Mouse (Mus musculus) midbrain, embryonic 11.5 days (tissue): ENCODE measurements around the gene Ank. TPM values are rescaled to one million over a fixed set of nuclear protein-coding genes. Genes with fewer than 3 reads are reported as not detected.

Experiments used
- ATAC-seq: fragments of 200-750 bp; cut with Nextera tagmentation; 2 replicates; pipeline ENCODE4 v1.8.0; 2017; ENCODE audit warnings: moderate TSS enrichment, moderate library complexity; ENCODE audit not compliant: low FRiP score
- DNase-seq: peaks from one replicate; pipeline ENCODE4 v3.0.0; 2015; ENCODE audit warnings: low spot score; ENCODE audit errors: missing footprints
- H3K27ac ChIP-seq: fragments of 300-500 bp; sonication (generic); 2 replicates; pipeline ENCODE4 v1.5.1; 2014; ENCODE audit warnings: low read depth, low read length
- H3K27me3 ChIP-seq: fragments of 300-500 bp; sonication (generic); 2 replicates; pipeline ENCODE4 v1.6.1; 2014; ENCODE audit warnings: mild to moderate bottlenecking, low read length, moderate library complexity, mixed read lengths; ENCODE audit not compliant: control insufficient read depth, insufficient read depth
- H3K36me3 ChIP-seq: fragments of 300-500 bp; sonication (generic); 2 replicates; pipeline ENCODE4 v1.6.1; 2014; ENCODE audit warnings: mild to moderate bottlenecking, low read length, moderate library complexity, mixed read lengths; ENCODE audit not compliant: control insufficient read depth, insufficient read depth
- H3K4me1 ChIP-seq: fragments of 300-500 bp; sonication (generic); 2 replicates; pipeline ENCODE4 v1.6.1; 2014; ENCODE audit warnings: low read length; ENCODE audit not compliant: control insufficient read depth, insufficient read depth
- H3K4me2 ChIP-seq: fragments of 300-500 bp; sonication (generic); 2 replicates; pipeline ENCODE4 v1.6.1; 2014; ENCODE audit warnings: mild to moderate bottlenecking, moderate library complexity
- H3K4me3 ChIP-seq: fragments of 300-500 bp; sonication (generic); 2 replicates; pipeline ENCODE4 v1.5.1; 2014; ENCODE audit warnings: low read depth, low read length
- H3K9ac ChIP-seq: fragments of 300-500 bp; sonication (generic); 2 replicates; pipeline ENCODE4 v1.6.1; 2014; ENCODE audit warnings: low read length
- H3K9me3 ChIP-seq: fragments of 300-500 bp; sonication (generic); 2 replicates; pipeline ENCODE4 v1.6.1; 2016; ENCODE audit warnings: low read length; ENCODE audit not compliant: control insufficient read depth
- WGBS: fragments of 180-500 bp; shearing (Covaris S2); extraction: QIAGEN DNeasy Blood & Tissue Kit; methylation state at CpG from one replicate; pipeline ENCODE4 v1.1.7; 2014; 5-methylcytosine and 5-hydroxymethylcytosine counted together
- polyA plus RNA-seq: library from polyadenylated mRNA; unstranded; fragments of >200 nt; fragmentation: Nextera tagmentation; extraction: Ambion mirVana; gene quantifications from 2 replicates; pipeline ENCODE4 v1.2.1, GENCODE M21; 2014

The Ank gene
- polyA plus RNA-seq, 1 experiment from 2014 or later = 8.6 TPM

DNA sequence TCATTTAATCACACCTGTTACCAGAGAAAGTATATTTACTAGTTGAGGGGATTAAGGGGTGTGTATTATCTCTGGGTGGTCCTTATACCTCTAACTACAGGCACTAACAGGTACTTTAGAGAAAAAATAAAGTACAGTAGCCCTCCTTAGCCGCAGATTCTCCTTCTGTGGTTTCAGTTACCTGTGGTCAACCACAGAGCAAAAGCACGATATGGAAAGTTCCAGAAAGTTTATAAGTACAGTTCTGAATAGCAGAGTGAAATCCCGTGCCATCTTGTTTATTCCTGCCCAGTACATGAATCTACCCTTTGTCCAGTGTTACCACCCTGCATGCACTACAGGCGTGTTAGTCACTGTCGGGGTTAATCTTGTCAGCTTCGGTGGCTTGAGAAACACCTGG is 112.4 kb downstream of the Ank start:
- Histone ChIP-seq H3K4me3 (no peak overlapping the region), H3K27ac (no peak overlapping the region), H3K4me2 (no peak overlapping the region), H3K27me3 (no peaks in the 10 kb centered on the region), H3K4me1 (peaks cover 10% of the 10 kb centered on the region), H3K36me3 (0 out of 2 replicates have a peak, but pooled peaks cover 2% of the 10 kb centered on the region), H3K9me3 (no peaks in the 10 kb centered on the region), H3K9ac (no peak overlapping the region)
- WGBS = 94% methylated on average over 6 of the region's 6 CpGs
- ATAC-seq (no peak), DNase-seq (no peak)

DNA sequence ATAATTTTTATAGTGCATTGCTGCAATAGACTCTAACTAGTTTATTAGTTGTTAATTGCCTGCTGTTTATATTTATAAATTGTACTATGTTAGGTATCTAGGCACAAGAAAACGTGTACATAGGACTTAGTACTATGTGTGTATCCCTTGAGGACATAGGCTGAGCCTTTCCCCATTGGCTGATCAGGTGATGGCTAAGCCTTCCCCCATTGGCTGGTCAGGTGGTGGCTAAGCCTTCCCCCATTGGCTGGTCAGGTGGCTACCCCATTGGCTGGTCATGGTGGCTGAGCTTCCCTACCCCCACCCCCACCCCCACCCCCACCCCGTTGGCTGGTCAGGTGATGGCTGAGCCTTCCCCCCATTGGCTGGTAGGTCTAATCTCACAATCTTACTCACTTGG is 113.4 kb downstream of the Ank start:
- ATAC-seq = no peak
- H3K9me3 ChIP-seq = no peaks in the 10 kb centered on the region
- DNase-seq = no peak
- no peak overlapping the region for H3K4me2 ChIP-seq
- no peak overlapping the region for H3K4me3 ChIP-seq
- 90% methylated on average over 2 of the region's 2 CpGs for WGBS
- H3K27ac ChIP-seq = no peak overlapping the region
- 0 out of 2 replicates have a peak, but pooled peaks cover 2% of the 10 kb centered on the region for H3K36me3 ChIP-seq
- no peaks in the 10 kb centered on the region for H3K27me3 ChIP-seq
- no peak overlapping the region for H3K9ac ChIP-seq
- peaks cover 10% of the 10 kb centered on the region for H3K4me1 ChIP-seq

DNA sequence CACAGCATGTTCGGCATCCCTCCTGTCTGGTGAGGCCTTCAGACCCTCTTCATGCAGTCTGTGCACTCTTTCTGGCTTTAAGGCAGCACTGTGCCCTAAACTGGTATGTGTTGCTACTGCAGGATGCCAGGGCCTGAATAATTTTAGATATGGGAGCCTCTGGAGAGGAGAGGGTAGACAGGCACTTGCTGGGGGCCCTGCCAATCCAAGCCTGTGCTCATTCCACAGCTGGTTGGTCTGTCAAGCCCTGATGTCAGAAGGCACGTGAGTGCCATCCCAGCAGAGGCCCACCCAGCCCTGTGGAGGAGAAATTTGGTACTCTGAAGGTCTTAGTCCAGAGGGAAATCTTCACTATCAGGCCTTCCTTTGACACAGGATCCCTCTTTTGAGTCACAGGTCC is 114.3 kb downstream of the Ank start:
- no peaks in the 10 kb centered on the region for H3K9me3 ChIP-seq
- no peak for DNase-seq
- peaks cover 10% of the 10 kb centered on the region for H3K4me1 ChIP-seq
- 69% methylated on average over 2 of the region's 2 CpGs for WGBS
- H3K9ac ChIP-seq = no peak overlapping the region
- 0 out of 2 replicates have a peak, but pooled peaks cover 2% of the 10 kb centered on the region for H3K36me3 ChIP-seq
- no peak overlapping the region for H3K4me2 ChIP-seq
- no peak for ATAC-seq
- no peak overlapping the region for H3K27ac ChIP-seq
- H3K27me3 ChIP-seq = no peaks in the 10 kb centered on the region
- no peak overlapping the region for H3K4me3 ChIP-seq

DNA sequence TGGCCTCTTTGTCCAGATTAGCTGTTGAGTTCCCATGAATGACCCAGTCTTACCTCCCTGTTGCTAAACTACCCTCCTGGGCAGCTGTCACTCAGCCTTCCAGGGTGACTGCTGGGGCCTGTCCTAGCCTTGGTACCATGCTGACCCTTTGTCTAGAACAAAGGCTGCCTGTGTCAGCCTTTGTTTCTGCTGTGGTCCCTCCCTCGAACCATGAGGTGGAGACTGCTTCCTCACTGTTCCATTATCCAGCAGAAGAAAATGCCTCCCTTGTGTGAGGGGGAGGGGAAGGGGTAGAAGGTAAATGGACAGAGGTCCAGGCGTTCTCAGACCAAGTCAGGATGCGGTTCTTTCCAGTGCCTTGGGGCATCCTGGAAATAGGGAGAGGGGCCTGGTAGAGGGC is 115.2 kb downstream of the Ank start:
- Histone ChIP-seq H3K9me3 (no peaks in the 10 kb centered on the region), H3K27me3 (no peaks in the 10 kb centered on the region), H3K36me3 (0 out of 2 replicates have a peak, but pooled peaks cover 2% of the 10 kb centered on the region), H3K4me2 (no peak overlapping the region), H3K9ac (no peak overlapping the region), H3K4me1 (peaks cover 10% of the 10 kb centered on the region), H3K27ac (no peak overlapping the region), H3K4me3 (no peak overlapping the region)
- WGBS = 26% methylated on average over 3 of the region's 3 CpGs
- DNase-seq = peak; percentile 89
- peak; percentile 87 for ATAC-seq

DNA sequence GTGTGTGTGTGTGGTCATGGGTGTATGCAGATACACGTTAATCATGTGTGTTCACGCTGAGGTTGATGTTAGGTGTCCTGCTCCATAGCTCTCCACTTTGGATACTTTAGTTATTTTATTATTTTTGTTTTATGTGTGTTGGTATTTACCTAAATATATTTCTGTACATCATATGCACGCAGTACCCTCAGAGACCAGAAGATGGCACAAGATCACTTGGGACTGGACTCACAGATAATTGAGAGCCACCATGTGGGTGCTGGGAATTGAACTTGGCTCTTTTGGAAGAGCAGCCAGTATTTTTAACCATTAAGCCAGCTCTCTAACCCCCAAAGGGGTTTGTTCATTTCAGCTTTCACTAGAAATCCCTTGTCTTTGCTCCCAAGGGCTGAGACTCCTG is 116.0 kb downstream of the Ank start:
- H3K4me3 ChIP-seq = no peak overlapping the region
- DNase-seq (peak; percentile 84), ATAC-seq (no peak)
- no peak overlapping the region for H3K27ac ChIP-seq
- no peak overlapping the region for H3K4me2 ChIP-seq
- H3K27me3 ChIP-seq = no peaks in the 10 kb centered on the region
- peaks cover 10% of the 10 kb centered on the region for H3K4me1 ChIP-seq
- no peak overlapping the region for H3K9ac ChIP-seq
- 78% methylated on average over 3 of the region's 3 CpGs for WGBS
- no peaks in the 10 kb centered on the region for H3K9me3 ChIP-seq
- H3K36me3 ChIP-seq = 0 out of 2 replicates have a peak, but pooled peaks cover 2% of the 10 kb centered on the region

DNA sequence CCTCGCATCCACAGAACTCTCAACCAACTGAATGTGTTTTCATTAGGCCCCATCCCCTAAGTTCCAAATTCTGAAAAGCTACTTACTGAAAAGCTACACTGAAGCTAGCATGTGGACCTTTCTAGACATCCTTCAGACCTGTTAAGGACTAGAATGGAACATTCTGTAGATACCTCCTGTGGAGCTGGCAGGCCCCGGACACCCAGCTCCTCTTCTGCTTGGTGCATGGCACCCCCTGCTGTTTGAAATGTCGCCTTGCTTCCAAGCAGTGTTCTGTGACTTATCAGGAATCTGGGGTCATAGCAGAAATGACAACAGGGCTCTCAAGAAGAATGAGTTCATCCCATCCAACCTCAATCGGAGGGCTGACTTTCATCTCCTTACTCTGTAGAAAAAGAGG is 116.6 kb downstream of the Ank start:
- no peak overlapping the region for H3K4me3 ChIP-seq
- ATAC-seq (no peak), DNase-seq (peak; percentile 84)
- WGBS = 84% methylated on average over 4 of the region's 4 CpGs
- no peak overlapping the region for H3K4me2 ChIP-seq
- no peaks in the 10 kb centered on the region for H3K9me3 ChIP-seq
- H3K27me3 ChIP-seq = no peaks in the 10 kb centered on the region
- H3K4me1 ChIP-seq = peaks cover 10% of the 10 kb centered on the region
- 0 out of 2 replicates have a peak, but pooled peaks cover 2% of the 10 kb centered on the region for H3K36me3 ChIP-seq
- no peak overlapping the region for H3K27ac ChIP-seq
- no peak overlapping the region for H3K9ac ChIP-seq

DNA sequence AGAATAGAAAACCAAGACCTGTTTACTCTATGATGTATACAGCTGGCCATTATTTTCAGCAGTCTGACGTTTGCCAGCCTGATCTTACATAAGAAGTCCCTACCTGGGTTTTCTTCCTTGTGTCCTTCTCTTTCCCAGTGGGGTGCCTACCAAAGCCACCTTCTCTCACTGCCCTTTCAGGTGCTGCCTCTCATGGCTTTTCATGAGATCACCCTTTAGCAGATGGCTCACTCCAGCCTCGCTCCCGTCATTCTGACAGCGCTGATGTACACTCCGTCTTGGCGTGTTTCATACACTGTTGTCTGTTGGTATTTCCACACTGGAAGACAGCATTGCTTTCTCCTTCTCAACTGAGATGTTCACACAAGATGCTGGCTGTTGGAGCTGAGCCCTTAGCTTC is 117.1 kb downstream of the Ank start:
- Histone ChIP-seq H3K4me1 (peaks cover 10% of the 10 kb centered on the region), H3K9ac (no peak overlapping the region), H3K36me3 (0 out of 2 replicates have a peak, but pooled peaks cover 2% of the 10 kb centered on the region), H3K4me2 (no peak overlapping the region), H3K9me3 (no peaks in the 10 kb centered on the region), H3K4me3 (no peak overlapping the region), H3K27me3 (no peaks in the 10 kb centered on the region), H3K27ac (no peak overlapping the region)
- DNase-seq (no peak), ATAC-seq (no peak)
- 95% methylated on average over 6 of the region's 6 CpGs for WGBS

DNA sequence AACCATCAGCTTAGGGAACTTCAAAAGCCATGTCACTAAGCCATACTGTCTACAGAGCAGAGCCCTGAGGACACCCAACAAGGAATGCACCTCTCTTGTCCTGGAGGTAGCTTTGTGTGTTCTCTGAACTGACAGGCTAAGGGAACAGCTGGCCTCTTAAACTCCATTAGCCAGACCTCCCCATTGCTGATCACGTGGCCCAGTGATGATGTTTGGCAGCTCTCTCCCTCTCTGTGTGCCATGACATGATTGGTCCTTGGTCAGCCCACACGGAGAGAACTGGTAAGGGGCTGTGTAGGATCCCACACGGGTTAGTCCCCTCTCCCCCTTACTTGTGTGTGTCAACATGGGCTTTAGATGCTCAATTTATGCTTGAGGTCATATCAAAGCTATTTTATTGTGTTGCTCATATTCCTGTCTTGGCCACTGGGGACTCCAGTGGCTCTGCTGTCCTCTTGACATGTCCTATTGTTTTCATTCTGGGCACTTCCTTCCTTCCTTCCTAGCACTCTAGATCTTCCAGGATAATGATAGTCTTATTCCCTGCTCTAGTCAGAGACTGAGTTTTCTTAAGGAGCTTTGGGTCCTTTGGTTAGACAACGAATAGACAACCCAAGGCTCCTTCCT is 119.1 kb downstream of the Ank start:
- ATAC-seq (no peak), DNase-seq (no peak)
- H3K4me2 ChIP-seq = no peak overlapping the region
- WGBS = 87% methylated on average over 4 of the region's 4 CpGs
- H3K9ac ChIP-seq = no peak overlapping the region
- H3K27me3 ChIP-seq = no peaks in the 10 kb centered on the region
- no peaks in the 10 kb centered on the region for H3K9me3 ChIP-seq
- H3K4me1 ChIP-seq = peaks cover 10% of the 10 kb centered on the region
- H3K4me3 ChIP-seq = no peak overlapping the region
- H3K27ac ChIP-seq = no peak overlapping the region
- H3K36me3 ChIP-seq = peaks cover 6% of the 10 kb centered on the region

DNA sequence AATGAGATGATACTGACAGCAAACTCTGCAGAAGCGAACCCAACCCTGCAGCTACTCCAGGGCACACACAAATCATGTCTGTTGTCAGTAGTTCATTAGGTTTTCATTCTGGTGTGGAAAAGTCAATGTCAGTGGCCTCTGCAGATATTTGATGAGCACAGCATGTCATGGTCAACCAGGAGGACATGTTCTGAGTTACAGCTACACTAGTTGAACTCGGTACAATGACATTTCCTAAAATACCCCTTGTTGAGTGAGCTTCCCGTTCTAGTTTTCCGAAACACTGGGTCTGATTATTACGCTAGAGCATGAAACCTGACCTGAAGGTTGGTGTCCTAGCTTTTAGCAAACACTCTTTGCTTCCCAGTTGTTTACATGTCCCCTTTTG is 119.6 kb downstream of the Ank start:
- no peaks in the 10 kb centered on the region for H3K27me3 ChIP-seq
- 95% methylated on average over 5 of the region's 5 CpGs for WGBS
- DNase-seq = no peak
- ATAC-seq = no peak
- no peaks in the 10 kb centered on the region for H3K9me3 ChIP-seq
- no peak overlapping the region for H3K27ac ChIP-seq
- H3K4me1 ChIP-seq = peaks cover 10% of the 10 kb centered on the region
- no peak overlapping the region for H3K4me2 ChIP-seq
- H3K9ac ChIP-seq = no peak overlapping the region
- H3K4me3 ChIP-seq = no peak overlapping the region
- peaks cover 7% of the 10 kb centered on the region for H3K36me3 ChIP-seq
